Mouse (Mus musculus): ENCODE measurements around the gene Gpld1. TPM values are rescaled to one million over a fixed set of nuclear protein-coding genes. Genes with fewer than 3 reads are reported as not detected.

The Gpld1 gene
- polyA plus RNA-seq, 1 experiment from 2014 or later, result 2.0 TPM

DNA sequence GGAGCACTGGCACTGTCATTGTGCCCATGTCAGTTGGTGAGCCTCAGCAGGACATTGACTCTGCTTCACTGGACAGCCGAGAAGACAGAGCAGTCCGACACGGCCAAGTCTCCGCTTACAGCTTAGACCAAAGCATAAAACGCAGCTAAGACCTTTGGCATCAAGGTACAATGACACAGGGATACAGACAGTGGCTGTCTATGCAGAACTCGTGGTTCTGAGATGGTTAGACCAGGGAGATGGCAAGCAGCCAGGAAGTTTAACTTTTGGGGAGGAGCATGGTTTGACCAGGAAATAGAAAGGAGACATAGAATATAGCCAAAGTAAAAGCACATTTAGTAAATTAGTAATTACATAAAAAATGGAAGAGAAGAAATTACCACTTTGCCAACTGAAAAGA lies 46.1 kb downstream of the Gpld1 start:
- H3K36me3 ChIP-seq, result peaks cover 11% of the 10 kb centered on the region
- H3K4me1 ChIP-seq (replicated peaks), result peaks cover 6% of the 10 kb centered on the region; the same call in 1 of the 2 replicates
- ATAC-seq, result no peak
- no peaks in the 10 kb centered on the region for H3K9me3 ChIP-seq
- no peak overlapping the region for H3K27ac ChIP-seq
- H3K4me2 ChIP-seq (replicated peaks), result no peak overlapping the region
- 79% methylated on average over 6 of the region's 6 CpGs for WGBS
- H3K9ac ChIP-seq, result no peak overlapping the region
- H3K4me3 ChIP-seq (replicated peaks), result no peak overlapping the region
- H3K27me3 ChIP-seq (replicated peaks), result no peaks in the 10 kb centered on the region

DNA sequence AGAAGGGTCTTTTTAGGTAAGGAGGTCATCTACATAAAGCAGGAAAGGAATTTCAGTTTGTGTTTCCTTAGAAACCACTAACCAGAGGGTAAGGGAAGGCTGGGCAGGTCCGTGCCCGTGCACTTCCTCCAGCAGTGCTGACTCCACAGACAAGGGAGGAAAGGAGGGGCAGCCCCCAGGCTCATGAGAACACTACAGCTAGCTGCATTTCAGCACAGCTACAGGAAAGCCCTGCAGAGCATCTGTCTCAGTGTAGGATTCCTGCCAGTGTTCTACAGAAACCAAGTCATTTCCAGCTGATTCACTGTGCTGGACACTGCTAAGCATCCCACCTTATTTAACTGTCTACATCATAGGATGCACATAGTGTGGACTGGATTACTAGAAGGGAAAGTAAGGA lies 50.2 kb downstream of the Gpld1 start:
- Histone ChIP-seq H3K36me3 (peaks cover 42% of the 10 kb centered on the region), H3K4me2 (replicated peaks) (no peak overlapping the region), H3K4me1 (replicated peaks) (peaks cover 6% of the 10 kb centered on the region; the same call in 1 of the 2 replicates), H3K4me3 (replicated peaks) (no peak overlapping the region), H3K27me3 (replicated peaks) (no peaks in the 10 kb centered on the region), H3K9me3 (no peaks in the 10 kb centered on the region), H3K27ac (no peak overlapping the region), H3K9ac (no peak overlapping the region)
- no peak for ATAC-seq
- 21% methylated on average over 2 of the region's 2 CpGs for WGBS

DNA sequence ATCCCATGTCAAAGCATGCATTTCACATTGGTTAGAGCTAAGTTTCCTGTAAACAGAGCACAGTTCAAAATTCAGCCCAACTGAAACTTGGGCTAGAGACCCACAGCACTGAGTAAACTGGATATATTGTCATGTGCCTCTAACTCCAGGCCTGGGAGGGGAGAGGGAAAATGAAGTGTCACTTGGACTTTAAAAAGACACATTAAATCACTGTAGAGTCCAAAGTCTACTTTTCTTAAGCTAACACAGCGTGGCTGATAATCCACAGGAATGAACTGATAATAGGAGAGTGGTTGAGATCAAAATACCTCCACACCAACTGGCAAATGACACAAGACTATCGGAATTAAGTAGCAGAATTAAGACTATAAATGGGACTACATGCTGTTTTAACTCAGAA lies 56.6 kb downstream of the Gpld1 start:
- Histone ChIP-seq H3K27ac (no peak overlapping the region), H3K4me1 (replicated peaks) (0 out of 2 replicates have a peak, but pooled peaks cover 4% of the 10 kb centered on the region), H3K9me3 (no peaks in the 10 kb centered on the region), H3K4me3 (replicated peaks) (no peak overlapping the region), H3K27me3 (replicated peaks) (no peaks in the 10 kb centered on the region), H3K36me3 (peaks cover 41% of the 10 kb centered on the region), H3K4me2 (replicated peaks) (no peak overlapping the region), H3K9ac (no peak overlapping the region)
- peak; percentile 89 for ATAC-seq
- 61% methylated on average over 2 of the region's 2 CpGs for WGBS

DNA sequence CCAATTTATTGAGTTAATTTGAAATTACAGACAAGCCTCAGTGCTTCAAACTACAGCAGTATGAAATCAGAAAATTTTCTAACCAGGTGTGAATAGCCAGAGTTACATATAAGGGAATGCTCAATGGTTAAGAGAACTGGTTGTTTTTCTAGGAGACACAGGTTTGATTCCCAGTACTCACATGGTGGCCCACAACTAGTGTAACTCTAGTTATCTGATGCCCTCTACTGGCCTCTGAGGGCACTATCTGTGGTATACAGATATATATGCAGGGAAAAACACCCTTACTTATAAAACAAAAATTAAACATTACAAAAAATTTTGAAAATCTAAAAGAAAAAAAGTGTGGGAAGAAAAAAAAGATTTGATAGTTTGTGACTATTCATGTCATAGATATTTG lies 60.0 kb downstream of the Gpld1 start:
- H3K27me3 ChIP-seq (replicated peaks), result no peaks in the 10 kb centered on the region
- no peak overlapping the region for H3K4me2 ChIP-seq (replicated peaks)
- H3K36me3 ChIP-seq, result peaks cover 19% of the 10 kb centered on the region

DNA sequence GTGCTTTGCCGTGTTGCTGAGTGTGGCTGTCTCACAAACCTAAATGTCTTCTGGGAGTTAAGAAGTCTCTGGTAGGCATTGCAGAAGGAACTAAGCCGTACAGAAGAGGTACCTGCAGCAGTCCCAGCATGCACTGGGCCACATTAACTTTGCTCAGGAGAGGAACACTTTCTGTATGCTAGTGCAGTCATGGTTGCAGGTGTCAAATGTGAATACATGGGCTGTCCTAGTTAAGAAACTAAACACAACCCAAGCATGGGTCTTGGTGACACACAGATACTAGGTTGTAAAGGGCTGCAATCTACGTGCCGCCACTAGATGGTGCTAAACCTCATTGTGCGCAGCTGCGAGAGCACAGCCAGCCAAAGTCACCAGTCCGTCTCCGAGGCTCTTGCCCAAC lies 64.2 kb downstream of the Gpld1 start:
- ATAC-seq, result no peak
- 90% methylated on average over 8 of the region's 8 CpGs for WGBS

More for the DNA sequence above, 60.0 kb downstream of the Gpld1 start:
- no peak overlapping the region for H3K27ac ChIP-seq
- no peaks in the 10 kb centered on the region for H3K9me3 ChIP-seq
- no peak for ATAC-seq
- 0 out of 2 replicates have a peak, but pooled peaks cover 4% of the 10 kb centered on the region for H3K4me1 ChIP-seq (replicated peaks)
- no peak overlapping the region for H3K9ac ChIP-seq
- no peak overlapping the region for H3K4me3 ChIP-seq (replicated peaks)

DNA sequence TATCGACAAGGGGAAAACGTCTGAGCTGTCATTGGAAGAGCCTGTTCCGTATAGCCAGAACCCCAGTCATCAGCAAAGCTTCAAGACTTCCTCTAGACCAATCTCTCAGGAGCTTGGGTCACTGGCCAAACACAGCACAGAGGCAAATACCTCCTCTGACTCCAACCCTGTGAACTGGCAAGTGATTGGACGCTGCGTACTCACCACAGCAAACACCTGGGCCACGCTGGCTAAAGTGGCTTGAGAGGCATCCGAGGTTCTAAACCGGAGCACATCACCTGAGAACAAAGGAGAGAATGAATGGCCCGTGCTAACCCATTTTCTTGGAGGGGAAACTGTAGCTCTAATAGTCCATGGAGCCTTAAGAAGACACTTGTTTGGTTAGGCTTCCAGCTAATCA lies 75.4 kb downstream of the Gpld1 start:
- Histone ChIP-seq H3K9me3 (no peaks in the 10 kb centered on the region), H3K9ac (no peak overlapping the region), H3K4me3 (replicated peaks) (no peak overlapping the region), H3K27ac (no peak overlapping the region), H3K27me3 (replicated peaks) (no peaks in the 10 kb centered on the region), H3K36me3 (no peaks in the 10 kb centered on the region), H3K4me2 (replicated peaks) (peak overlapping the region; percentile 82; the same call in 1 of the 2 replicates), H3K4me1 (replicated peaks) (peaks cover 8% of the 10 kb centered on the region)
- 89% methylated on average over 9 of the region's 9 CpGs for WGBS
- ATAC-seq, result no peak

More for the DNA sequence above, 64.2 kb downstream of the Gpld1 start:
- H3K4me3 ChIP-seq (replicated peaks), result no peak overlapping the region
- H3K4me1 ChIP-seq (replicated peaks), result no peaks in the 10 kb centered on the region
- H3K36me3 ChIP-seq, result peaks cover 9% of the 10 kb centered on the region; the same call in 1 of the 2 replicates
- H3K27ac ChIP-seq, result no peak overlapping the region
- H3K27me3 ChIP-seq (replicated peaks), result no peaks in the 10 kb centered on the region
- no peaks in the 10 kb centered on the region for H3K9me3 ChIP-seq
- no peak overlapping the region for H3K9ac ChIP-seq
- no peak overlapping the region for H3K4me2 ChIP-seq (replicated peaks)

DNA sequence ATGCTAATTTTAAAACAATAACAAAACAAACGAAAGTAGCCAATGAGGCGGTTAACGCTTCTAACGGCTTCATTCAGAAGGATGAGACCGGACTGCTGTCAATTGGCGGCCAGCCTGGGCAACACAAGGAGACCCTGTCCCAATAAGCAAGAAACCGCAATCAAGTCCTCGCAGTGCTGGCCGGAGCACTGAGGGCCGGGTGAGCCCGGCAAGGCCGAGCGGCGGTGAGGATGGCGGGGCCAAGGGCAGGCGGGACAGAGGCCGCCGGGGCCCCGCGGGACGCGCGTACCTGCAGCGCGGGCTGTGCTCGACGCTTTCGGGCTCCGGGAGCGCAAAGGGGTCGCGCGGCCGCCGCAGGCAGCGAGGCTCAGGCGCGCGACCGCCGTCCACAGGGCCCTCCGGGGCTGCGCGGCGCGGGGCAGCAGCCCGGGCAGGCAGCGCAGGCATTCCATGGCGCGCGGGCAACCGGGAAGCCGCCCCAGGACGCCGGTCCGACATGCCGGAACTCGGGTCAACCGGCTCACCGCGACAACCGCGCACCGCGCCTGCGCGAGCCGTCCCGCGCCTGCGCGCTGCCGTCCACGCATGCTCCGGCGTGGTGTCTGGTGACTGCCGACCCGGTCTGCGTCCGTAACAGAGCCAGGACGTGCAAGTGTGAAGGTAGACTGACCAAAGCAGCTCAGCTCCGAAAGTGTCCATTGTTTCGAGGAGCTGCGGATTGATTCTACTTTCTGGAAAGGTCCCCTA lies 77.0 kb downstream of the Gpld1 start, which contains the start of gene Mrs2:
Gene Mrs2 (minus strand): TSS at position 587 of the 747 bp plus-strand sequence.
- H3K27ac ChIP-seq, result peak within 1 kb of the TSS; percentile 83
- peaks cover 8% of the 10 kb centered on the region for H3K4me1 ChIP-seq (replicated peaks)
- no peaks in the 10 kb centered on the region for H3K9me3 ChIP-seq
- peak within 1 kb of the TSS; percentile 82 for H3K4me2 ChIP-seq (replicated peaks)
- no peaks in the 10 kb centered on the region for H3K36me3 ChIP-seq
- H3K9ac ChIP-seq, result peak within 1 kb of the TSS; percentile 87
- peak; percentile 96 for ATAC-seq
- under 1% methylated on average over 83 of the region's 84 CpGs for WGBS
- no peaks in the 10 kb centered on the region for H3K27me3 ChIP-seq (replicated peaks)
- H3K4me3 ChIP-seq (replicated peaks), result peak within 1 kb of the TSS; percentile 92

DNA sequence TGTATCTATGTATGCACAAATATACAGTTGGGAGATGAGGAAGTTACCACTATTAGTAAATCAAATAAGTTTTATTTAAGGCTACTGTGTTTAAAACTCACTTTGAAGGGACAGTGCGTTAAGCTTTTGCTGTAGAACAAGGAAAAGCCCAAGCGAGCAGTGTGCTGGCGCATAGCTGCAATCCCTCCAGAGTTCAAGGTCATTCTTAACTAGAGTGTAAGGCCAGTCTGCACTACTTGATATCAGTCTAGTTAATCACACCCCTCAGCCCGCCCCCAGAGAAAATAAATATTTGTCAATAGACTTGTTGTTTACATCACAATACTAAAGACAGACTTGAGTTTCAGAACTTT lies 77.6 kb downstream of the Gpld1 start:
- peak overlapping the region; percentile 92 for H3K4me3 ChIP-seq (replicated peaks)
- H3K36me3 ChIP-seq, result no peaks in the 10 kb centered on the region
- H3K4me1 ChIP-seq (replicated peaks), result peaks cover 8% of the 10 kb centered on the region
- H3K27ac ChIP-seq, result peak overlapping the region; percentile 36; the same call in 1 of the 2 replicates
- peak overlapping the region; percentile 82 for H3K4me2 ChIP-seq (replicated peaks)
- no peaks in the 10 kb centered on the region for H3K9me3 ChIP-seq
- H3K27me3 ChIP-seq (replicated peaks), result no peaks in the 10 kb centered on the region
- WGBS, result 36% methylated on average over 4 of the region's 4 CpGs
- peak overlapping the region; percentile 87 for H3K9ac ChIP-seq
- ATAC-seq, result peak; percentile 53

DNA sequence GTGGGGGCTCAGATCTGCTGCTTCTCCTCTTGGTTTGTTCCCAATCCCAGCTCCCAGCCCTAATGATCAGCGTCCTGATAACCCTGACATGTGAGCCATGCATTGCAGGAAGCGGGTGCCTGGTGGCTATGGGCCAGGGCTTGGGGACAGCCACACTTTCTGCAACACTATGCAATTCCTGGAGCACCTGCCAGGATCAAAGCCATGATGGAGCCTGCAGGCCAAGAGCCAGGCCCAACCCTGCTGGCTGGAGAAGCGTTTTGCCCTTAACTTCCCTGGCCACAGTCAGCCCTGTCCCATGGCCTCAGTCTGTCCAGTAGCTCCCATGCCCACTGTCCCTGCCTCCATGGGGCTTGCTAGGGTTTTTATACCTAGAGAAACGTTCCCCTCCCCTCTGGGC lies 79.4 kb downstream of the Gpld1 start:
- ATAC-seq, result no peak
- no peak overlapping the region for H3K27ac ChIP-seq
- H3K36me3 ChIP-seq, result no peaks in the 10 kb centered on the region
- no peak overlapping the region for H3K9ac ChIP-seq
- H3K4me1 ChIP-seq (replicated peaks), result peaks cover 8% of the 10 kb centered on the region
- H3K27me3 ChIP-seq (replicated peaks), result no peaks in the 10 kb centered on the region
- 73% methylated on average over 4 of the region's 4 CpGs for WGBS
- H3K4me2 ChIP-seq (replicated peaks), result no peak overlapping the region
- H3K9me3 ChIP-seq, result no peaks in the 10 kb centered on the region
- no peak overlapping the region for H3K4me3 ChIP-seq (replicated peaks)

DNA sequence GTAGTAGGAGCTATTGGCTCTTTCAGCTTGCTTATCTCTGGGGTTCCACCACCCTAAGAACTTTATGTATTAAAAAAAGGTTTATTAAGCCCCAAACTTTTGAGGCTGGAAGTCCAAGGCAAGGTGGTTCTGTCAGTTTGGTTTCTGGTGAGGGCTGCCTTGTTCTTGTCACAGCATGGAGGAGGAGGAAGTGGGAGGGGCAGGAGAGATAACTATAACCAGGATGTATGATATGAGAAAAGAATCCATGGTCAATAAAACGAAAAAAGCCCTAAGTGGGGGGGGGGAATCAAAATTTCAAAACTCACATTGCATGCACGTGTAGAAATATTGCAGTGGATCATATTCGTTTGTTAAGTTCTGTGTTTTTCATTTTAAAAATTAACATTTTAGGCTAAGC lies 80.2 kb downstream of the Gpld1 start:
- Histone ChIP-seq H3K27me3 (replicated peaks) (no peaks in the 10 kb centered on the region), H3K27ac (no peak overlapping the region), H3K4me2 (replicated peaks) (no peak overlapping the region), H3K9me3 (no peaks in the 10 kb centered on the region), H3K9ac (no peak overlapping the region), H3K36me3 (no peaks in the 10 kb centered on the region), H3K4me1 (replicated peaks) (peaks cover 8% of the 10 kb centered on the region), H3K4me3 (replicated peaks) (no peak overlapping the region)
- no peak for ATAC-seq
- 78% methylated on average over 3 of the region's 3 CpGs for WGBS

DNA sequence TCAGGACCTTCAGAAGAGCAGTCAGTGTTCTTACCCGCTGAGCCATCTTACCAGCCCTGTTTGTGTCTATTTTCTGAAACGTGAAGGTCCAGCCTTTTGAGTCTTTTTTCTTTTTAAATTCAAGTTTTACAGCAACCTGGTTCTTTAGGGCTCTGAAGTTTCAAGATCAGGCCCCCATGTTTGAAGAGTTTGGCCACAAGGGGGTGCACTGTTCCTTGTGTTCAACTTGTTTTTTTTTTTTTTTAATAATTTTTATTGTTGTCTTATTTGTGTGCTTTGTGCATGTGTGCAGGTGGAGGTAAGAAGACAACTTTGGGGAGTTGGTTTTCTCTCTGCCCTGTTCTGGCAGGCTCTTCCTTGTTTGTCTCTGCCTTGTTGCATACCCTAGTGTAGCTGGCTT lies 81.7 kb downstream of the Gpld1 start:
- H3K4me2 ChIP-seq (replicated peaks), result no peak overlapping the region
- 30% methylated on average over 2 of the region's 2 CpGs for WGBS
- no peaks in the 10 kb centered on the region for H3K36me3 ChIP-seq
- H3K27ac ChIP-seq, result no peak overlapping the region
- H3K4me1 ChIP-seq (replicated peaks), result no peaks in the 10 kb centered on the region
- H3K27me3 ChIP-seq (replicated peaks), result no peaks in the 10 kb centered on the region
- no peak for ATAC-seq
- H3K4me3 ChIP-seq (replicated peaks), result no peak overlapping the region
- no peak overlapping the region for H3K9ac ChIP-seq
- H3K9me3 ChIP-seq, result no peaks in the 10 kb centered on the region

DNA sequence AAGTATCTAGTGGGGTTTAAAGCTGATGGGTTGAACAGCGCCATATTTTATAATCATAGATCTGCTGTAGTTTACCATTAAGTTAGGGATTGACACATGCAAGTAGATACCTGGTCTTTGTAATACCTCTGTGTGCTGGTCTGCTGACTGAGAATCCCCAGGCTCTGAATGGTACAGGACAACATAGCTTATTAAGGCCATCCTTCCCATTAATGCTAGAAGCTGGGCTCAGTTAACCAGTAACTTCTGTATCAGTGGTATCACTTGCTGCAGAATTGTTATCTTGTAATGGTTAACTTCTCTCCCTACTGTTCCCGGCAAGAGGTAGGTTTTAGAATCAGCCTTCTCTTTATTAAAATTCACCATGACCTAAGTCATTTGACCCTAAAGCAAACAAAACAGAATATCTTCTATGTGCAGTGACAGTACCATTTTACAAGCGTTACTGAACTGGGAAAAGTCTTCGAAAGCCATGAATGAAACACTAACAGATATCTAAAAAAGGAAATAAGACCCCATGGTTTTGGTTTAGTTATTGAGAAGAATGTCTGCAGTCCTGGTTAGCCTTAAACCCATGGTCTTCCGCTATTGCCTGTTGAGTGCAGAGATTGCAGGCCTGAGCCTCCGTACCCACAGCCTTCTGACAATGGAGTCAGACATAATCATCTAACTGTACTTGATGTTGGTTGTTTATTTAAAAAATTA lies 83.6 kb downstream of the Gpld1 start:
- H3K27me3 ChIP-seq (replicated peaks), result no peaks in the 10 kb centered on the region
- ATAC-seq, result peak; percentile 82
- WGBS, result 61% methylated on average over 6 of the region's 6 CpGs
- H3K36me3 ChIP-seq, result no peaks in the 10 kb centered on the region
- no peak overlapping the region for H3K4me2 ChIP-seq (replicated peaks)
- no peaks in the 10 kb centered on the region for H3K4me1 ChIP-seq (replicated peaks)
- H3K4me3 ChIP-seq (replicated peaks), result no peak overlapping the region
- H3K9ac ChIP-seq, result no peak overlapping the region
- H3K27ac ChIP-seq, result no peak overlapping the region
- H3K9me3 ChIP-seq, result no peaks in the 10 kb centered on the region

DNA sequence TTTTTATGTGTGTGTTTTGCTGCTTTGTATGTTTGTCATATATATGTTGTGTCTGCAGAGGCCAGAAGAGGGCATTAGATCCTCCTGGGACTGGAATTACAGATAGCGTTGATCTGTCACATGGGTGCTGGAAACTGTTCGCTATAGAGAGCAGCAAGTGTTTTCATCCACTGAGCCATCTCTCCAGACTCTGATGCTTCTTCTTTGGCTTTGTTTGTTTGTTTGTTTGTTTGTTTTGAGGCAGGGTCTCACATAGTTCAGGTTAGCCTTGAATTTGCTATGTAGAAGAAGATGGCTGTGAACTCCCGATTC lies 84.1 kb downstream of the Gpld1 start:
- no peak overlapping the region for H3K27ac ChIP-seq

More for the DNA sequence above, 84.1 kb downstream of the Gpld1 start:
- peak; percentile 50; the same call in 1 of the 2 replicates for ATAC-seq
- H3K4me1 ChIP-seq (replicated peaks), result no peaks in the 10 kb centered on the region
- no peak overlapping the region for H3K9ac ChIP-seq
- no peak overlapping the region for H3K4me3 ChIP-seq (replicated peaks)
- H3K4me2 ChIP-seq (replicated peaks), result no peak overlapping the region
- no peaks in the 10 kb centered on the region for H3K36me3 ChIP-seq
- no peaks in the 10 kb centered on the region for H3K9me3 ChIP-seq
- H3K27me3 ChIP-seq (replicated peaks), result no peaks in the 10 kb centered on the region
- 81% methylated on average over 3 of the region's 3 CpGs for WGBS
